Mouse (Mus musculus): ENCODE measurements around the gene Fam216b. TPM values are rescaled to one million over a fixed set of nuclear protein-coding genes. Genes with fewer than 3 reads are reported as not detected.

Gene Fam216b
- total and polyA plus RNA-seq, 3 experiments = 0.38 TPM; not detected in 2

DNA sequence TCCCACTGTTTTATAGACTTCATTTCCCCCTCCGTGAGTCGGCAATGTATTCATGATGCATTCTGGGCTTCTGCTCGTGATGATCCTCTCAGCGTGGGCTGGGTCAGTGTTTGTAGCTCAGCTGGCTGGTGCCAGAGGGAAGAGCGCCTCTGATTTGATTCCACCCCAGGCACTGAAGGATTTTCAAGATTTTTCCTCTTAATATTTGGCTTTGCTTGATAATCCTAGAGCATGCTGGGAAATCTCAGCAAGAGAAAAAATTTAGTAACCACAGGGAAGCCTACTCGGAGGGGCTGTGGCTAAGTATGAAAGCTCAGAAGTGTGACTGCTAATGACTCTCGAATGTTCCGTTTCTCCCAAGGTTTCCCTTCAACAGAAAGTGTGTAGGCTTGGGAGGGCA, 49.9 kb downstream of the Fam216b start:
- Histone ChIP-seq H3K9me3 (replicated peaks) (peaks cover 13% of the 10 kb centered on the region), H3K27me3 (ENCODE audit: insufficient read depth, low read length) (no peaks in the 10 kb centered on the region), H3K36me3 (replicated peaks) (no peaks in the 10 kb centered on the region), H3K4me1 (ENCODE audit: insufficient read depth, low read depth, low read length) (no peaks in the 10 kb centered on the region), H3K4me3 (ENCODE audit: low read depth, low read length) (no peak overlapping the region)
- no peak for TF ChIP-seq POLR2AphosphoS5 (IDR thresholded peaks at IDR 0.05; ENCODE audit: insufficient replicate concordance, low read depth, low read length)
- no peak for TF ChIP-seq CTCF (IDR thresholded peaks at IDR 0.05; ENCODE audit: low read depth, low read length)
- TF ChIP-seq TAL1 (conservative IDR thresholded peaks at IDR 0.05; ENCODE audit: low read depth, low read length) = no peak
- TF ChIP-seq GATA1 (IDR thresholded peaks at IDR 0.05; ENCODE audit: borderline replicate concordance, low read length) = no peak
- no peak for TF ChIP-seq GATA2 (IDR thresholded peaks at IDR 0.05; ENCODE audit: borderline replicate concordance, low read depth, low read length)
- ATAC-seq (ENCODE audit: extremely low read depth, insufficient number of reproducible peaks, low FRiP score, poor library complexity, severe bottlenecking) (no peak), DNase-seq (ENCODE audit: low spot score) (no peak)

Other genes with a start within 250 kb of the Fam216b start
- gene Dnajc15, start 213.9 kb downstream of the Fam216b start, total RNA-seq (2014; fragmentation: Nextera tagmentation) = 5.9 and 17.6 TPM in 2 replicates
- 51.5 and 57.0 TPM in 2 replicates for gene Dnajc15, start 213.9 kb downstream of the Fam216b start, total RNA-seq (2017)
- 16.3 and 26.3 TPM in 2 replicates for gene Dnajc15, start 213.9 kb downstream of the Fam216b start, polyA plus RNA-seq (2012)
- gene Epsti1, start 184.8 kb downstream of the Fam216b start, total RNA-seq (2014; fragmentation: Nextera tagmentation) = not detected in 2 replicates
- gene Epsti1, start 184.8 kb downstream of the Fam216b start, total RNA-seq (2017) = not detected in 2 replicates
- not detected in 2 replicates for gene Epsti1, start 184.8 kb downstream of the Fam216b start, polyA plus RNA-seq (2012)
- not detected in 2 replicates for gene Tnfsf11, start 219.0 kb upstream of the Fam216b start, total RNA-seq (2014; fragmentation: Nextera tagmentation)
- gene Tnfsf11, start 219.0 kb upstream of the Fam216b start, total RNA-seq (2017) = 0.06 TPM in 1 of 2 replicates, not detected in the other
- not detected in 2 replicates for gene Tnfsf11, start 219.0 kb upstream of the Fam216b start, polyA plus RNA-seq (2012)